ENCODE assay signal across 11 mouse cellular contexts in the genomic region with DNA sequence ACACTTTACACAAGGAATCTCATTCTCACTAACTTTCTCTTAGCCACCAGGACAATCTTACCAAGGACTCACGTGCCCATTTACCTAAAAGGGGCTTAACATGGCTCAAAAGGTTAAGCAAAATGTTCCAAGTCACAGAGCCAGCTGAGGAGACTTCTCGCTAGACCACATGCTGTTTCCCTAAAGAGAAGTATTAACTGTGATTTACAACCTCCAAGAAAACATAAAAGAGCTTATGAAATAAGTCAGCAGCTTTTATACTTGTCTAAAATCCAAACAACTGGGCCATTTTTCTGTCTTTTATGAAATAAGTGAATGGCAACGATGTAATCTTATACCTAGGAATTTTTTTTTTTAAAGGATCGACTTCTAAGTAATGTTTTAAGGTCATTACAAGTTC.
DNase-seq lines count a peak whose midpoint lies in the region; ATAC-seq lines count a peak whose summit lies in the region.
"Had no signal": no experiment of that assay in that cellular context is flagged by ENCODE, and none has a peak within 500 bp of the region (broad histone marks: within the 10 kb centered on the region; RNA-seq: fewer than 3 reads in every experiment).

No protein-coding gene starts in this region.

- H3K36me3 ChIP-seq in hindbrain, embryonic 15.5 days, result no peaks in the 10 kb centered on the region
- no peaks in the 10 kb centered on the region for H3K36me3 ChIP-seq in neural tube, embryonic 12.5 days
- H3K36me3 ChIP-seq in intestine, embryonic 16.5 days (ENCODE audit: control insufficient read depth, insufficient read depth, low read length), result no peaks in the 10 kb centered on the region
- H3K36me3 ChIP-seq: heart, embryonic 12.5 days had no signal

- intact Hi-C loops in heart, postnatal 10 days (cut with DNase I), result no loop called here

- WGBS in hindbrain, embryonic 15.5 days, result 25% methylated on average over 4 of the region's 4 CpGs
- WGBS in neural tube, embryonic 12.5 days, result 13% methylated on average over 4 of the region's 4 CpGs
- 42% methylated on average over 4 of the region's 4 CpGs for WGBS in intestine, embryonic 16.5 days

- peaks cover 64% of the 10 kb centered on the region for H3K4me1 ChIP-seq in hindbrain, embryonic 15.5 days (replicated peaks)
- H3K4me1 ChIP-seq in neural tube, embryonic 12.5 days, result peaks cover 26% of the 10 kb centered on the region
- H3K4me1 ChIP-seq in intestine, embryonic 16.5 days (ENCODE audit: control insufficient read depth, insufficient read depth, low read length), result 0 out of 2 replicates have a peak, but pooled peaks cover 6% of the 10 kb centered on the region

- H3K9ac ChIP-seq in hindbrain, embryonic 15.5 days, result no peak overlapping the region
- no peak overlapping the region for H3K9ac ChIP-seq in neural tube, embryonic 12.5 days
- no peak overlapping the region for H3K9ac ChIP-seq in intestine, embryonic 16.5 days (ENCODE audit: low read depth, low read length)
- H3K9ac ChIP-seq: heart, embryonic 12.5 days had no signal

- no peak for ATAC-seq in hindbrain, embryonic 15.5 days (ENCODE audit: low FRiP score, low read depth)
- ATAC-seq in neural tube, embryonic 12.5 days (ENCODE audit: low FRiP score, low read depth), result no peak
- ATAC-seq in megakaryocyte-erythroid progenitor cell, adult 5-6 weeks (replicated peaks; ENCODE audit: low FRiP score, low TSS enrichment, poor library complexity, severe bottlenecking), result no peak
- no peak for ATAC-seq in intestine, embryonic 16.5 days

- DNase-seq in heart, adult 11 months, result peak; percentile 4
- DNase-seq in heart, postnatal 10 days, result no peak
- DNase-seq in fibroblast of lung, adult 2 months (ENCODE audit: low read depth), result peak; percentile 36
- DNase-seq in ovary, postnatal 36 days (ENCODE audit: low spot score), result no peak
- DNase-seq: kidney, adult 2 months; lung, adult 2 months had no signal

- H3K4me3 ChIP-seq in hindbrain, embryonic 15.5 days, result no peak overlapping the region
- H3K4me3 ChIP-seq in neural tube, embryonic 12.5 days, result no peak overlapping the region
- no peak overlapping the region for H3K4me3 ChIP-seq in intestine, embryonic 16.5 days (ENCODE audit: low read length)
- H3K4me3 ChIP-seq: heart, embryonic 12.5 days had no signal

- H3K4me2 ChIP-seq in hindbrain, embryonic 15.5 days, result 0 out of 2 replicates have a peak overlapping the region, but pooled peaks have one; percentile 51
- H3K4me2 ChIP-seq in neural tube, embryonic 12.5 days (replicated peaks), result 0 out of 2 replicates have a peak overlapping the region, but pooled peaks have one; percentile 12
- H3K4me2 ChIP-seq in intestine, embryonic 16.5 days (ENCODE audit: low read depth, low read length), result no peak overlapping the region
- H3K4me2 ChIP-seq: heart, embryonic 12.5 days had no signal

- H3K9me3 ChIP-seq in hindbrain, embryonic 15.5 days, result no peaks in the 10 kb centered on the region
- H3K9me3 ChIP-seq in neural tube, embryonic 12.5 days, result no peaks in the 10 kb centered on the region
- H3K9me3 ChIP-seq in intestine, embryonic 16.5 days (ENCODE audit: control insufficient read depth, low read length), result no peaks in the 10 kb centered on the region; the same call in 1 of the 2 replicates

- H3K27ac ChIP-seq in hindbrain, embryonic 15.5 days (replicated peaks), result peak overlapping the region; percentile 85
- no peak overlapping the region for H3K27ac ChIP-seq in neural tube, embryonic 12.5 days
- no peak overlapping the region for H3K27ac ChIP-seq in intestine, embryonic 16.5 days (ENCODE audit: low read length)

- H3K27me3 ChIP-seq in hindbrain, embryonic 15.5 days, result no peaks in the 10 kb centered on the region
- no peaks in the 10 kb centered on the region for H3K27me3 ChIP-seq in neural tube, embryonic 12.5 days (replicated peaks)
- H3K27me3 ChIP-seq in intestine, embryonic 16.5 days (replicated peaks; ENCODE audit: control insufficient read depth, insufficient read depth, low read length), result no peaks in the 10 kb centered on the region
- H3K27me3 ChIP-seq: heart, embryonic 12.5 days had no signal

Comparison
In these comparisons a context has a peak if more than half of its experiments do, and no peak if none do; other contexts are left out.
1. DNase-seq: peak in heart, adult 11 months (single experiment) and fibroblast of lung, adult 2 months (single experiment); none in heart, postnatal 10 days (0 of 2) and ovary, postnatal 36 days (single experiment).